Mouse (Mus musculus) limb, embryonic 15.5 days (tissue): ENCODE measurements around the gene Kbtbd7. TPM values are rescaled to one million over a fixed set of nuclear protein-coding genes. Genes with fewer than 3 reads are reported as not detected.

Experiments used
- ATAC-seq: fragments of 200-750 bp; cut with Nextera tagmentation; 2 replicates; pipeline ENCODE4 v1.8.0; 2017; ENCODE audit warnings: low read depth, moderate TSS enrichment; ENCODE audit not compliant: insufficient number of reproducible peaks, low FRiP score, low TSS enrichment
- H3K27ac ChIP-seq: fragments of 300-500 bp; sonication (generic); 2 replicates; pipeline ENCODE4 v1.5.1; 2015; ENCODE audit warnings: moderate library complexity, mild to moderate bottlenecking, inconsistent platforms
- H3K27me3 ChIP-seq: fragments of 300-500 bp; sonication (generic); 2 replicates; pipeline ENCODE4 v1.6.1; 2015; ENCODE audit warnings: inconsistent platforms
- H3K36me3 ChIP-seq: fragments of 300-500 bp; sonication (generic); 2 replicates; pipeline ENCODE4 v1.6.1; 2015; ENCODE audit warnings: inconsistent platforms
- H3K4me1 ChIP-seq: fragments of 300-500 bp; sonication (generic); 2 replicates; pipeline ENCODE4 v1.6.1; 2015; ENCODE audit warnings: inconsistent platforms
- H3K4me2 ChIP-seq: fragments of 300-500 bp; sonication (generic); 2 replicates; pipeline ENCODE4 v1.6.1; 2015; ENCODE audit warnings: mild to moderate bottlenecking, inconsistent platforms
- H3K4me3 ChIP-seq: fragments of 300-500 bp; sonication (generic); 2 replicates; pipeline ENCODE4 v1.5.1; 2015; ENCODE audit warnings: mild to moderate bottlenecking, inconsistent platforms
- H3K9ac ChIP-seq: fragments of 300-500 bp; sonication (generic); 2 replicates; pipeline ENCODE4 v1.6.1; 2015; ENCODE audit warnings: inconsistent platforms
- H3K9me3 ChIP-seq: fragments of 300-500 bp; sonication (generic); 2 replicates; pipeline ENCODE4 v1.6.1; 2016; ENCODE audit warnings: inconsistent platforms
- WGBS: fragments of 180-500 bp; shearing (Covaris S2); methylation state at CpG from one replicate; pipeline ENCODE4 v1.1.7; 2015; 5-methylcytosine and 5-hydroxymethylcytosine counted together
- polyA plus RNA-seq: library from polyadenylated mRNA; unstranded; fragments of >200 nt; fragmentation: Nextera tagmentation; extraction: Ambion mirVana; gene quantifications from 2 replicates; pipeline ENCODE4 v1.2.1, GENCODE M21; 2015

Gene Kbtbd7
- 11.7 and 12.3 TPM in 2 replicates for polyA plus RNA-seq

DNA sequence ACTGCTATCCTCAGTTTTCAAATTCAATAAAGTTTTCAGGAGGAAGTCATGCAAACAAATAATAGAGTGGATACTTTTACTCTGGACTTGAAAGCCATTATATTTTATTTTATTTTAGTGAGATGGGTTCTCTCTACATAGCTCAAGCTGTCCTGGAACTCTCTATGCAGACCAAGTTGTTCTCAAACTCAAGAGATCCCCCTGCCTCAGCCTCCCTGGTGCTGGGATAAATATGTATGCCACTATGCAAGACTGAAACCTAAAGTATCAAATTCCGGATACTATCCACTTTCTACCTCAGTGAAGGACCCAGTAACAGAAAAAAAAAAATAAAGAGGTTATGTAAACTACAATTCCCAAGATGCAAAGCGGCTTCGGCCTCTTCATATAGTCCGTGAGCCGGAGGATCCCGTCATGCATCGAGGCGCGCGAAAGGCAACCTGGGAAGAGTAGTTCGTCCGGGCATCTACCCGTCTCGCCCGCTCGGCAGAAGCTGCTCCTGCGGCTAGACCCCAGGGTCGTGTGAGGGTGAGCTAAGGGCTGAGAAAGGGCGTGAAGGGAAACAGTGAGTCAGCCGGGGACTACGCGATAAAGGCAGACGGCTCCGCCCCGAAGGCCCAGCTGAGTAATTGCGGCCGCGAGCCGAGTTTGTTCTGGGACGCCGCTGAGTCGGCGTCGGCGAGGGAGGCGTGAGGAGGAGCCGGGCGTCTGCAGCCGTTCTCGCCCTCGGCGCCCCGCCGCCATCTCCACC, at the start of gene Kbtbd7:
Kbtbd7 (plus strand) TSS at position 533 of the 751 bp plus-strand sequence.
- ATAC-seq = peak; percentile 97

DNA sequence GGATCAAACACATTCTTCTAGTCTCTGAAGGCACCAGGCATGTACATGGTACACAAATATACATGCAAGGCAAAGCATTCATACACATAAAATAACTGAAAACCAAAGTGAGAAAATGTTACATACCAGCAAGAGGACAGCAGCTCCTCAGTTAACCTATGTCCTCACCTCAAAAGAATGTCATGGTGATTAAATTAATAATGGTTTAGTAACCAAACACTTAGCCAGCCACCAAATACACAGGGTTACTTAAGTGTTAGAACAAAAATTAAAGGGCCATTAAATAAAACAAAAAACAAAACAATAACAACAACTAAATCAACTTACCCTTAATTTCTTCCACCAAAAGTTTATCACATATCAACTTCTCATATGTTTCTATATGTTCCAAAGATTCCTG, 49.3 kb upstream of the Kbtbd7 start:
- H3K9me3 ChIP-seq = no peaks in the 10 kb centered on the region
- H3K4me1 ChIP-seq = no peaks in the 10 kb centered on the region
- H3K27me3 ChIP-seq = no peaks in the 10 kb centered on the region

More for the DNA sequence above, at the start of gene Kbtbd7:
- Histone ChIP-seq H3K27me3 (no peaks in the 10 kb centered on the region), H3K36me3 (peaks cover 9% of the 10 kb centered on the region), H3K4me1 (no peaks in the 10 kb centered on the region), H3K9ac (peak within 1 kb of the TSS; percentile 40; the same call in 1 of the 2 replicates), H3K4me2 (peak within 1 kb of the TSS; percentile 43), H3K27ac (peak within 1 kb of the TSS; percentile 87), H3K4me3 (peak within 1 kb of the TSS; percentile 53), H3K9me3 (0 out of 2 replicates have a peak, but pooled peaks cover 6% of the 10 kb centered on the region)
- under 1% methylated on average over 40 of the region's 44 CpGs for WGBS

DNA sequence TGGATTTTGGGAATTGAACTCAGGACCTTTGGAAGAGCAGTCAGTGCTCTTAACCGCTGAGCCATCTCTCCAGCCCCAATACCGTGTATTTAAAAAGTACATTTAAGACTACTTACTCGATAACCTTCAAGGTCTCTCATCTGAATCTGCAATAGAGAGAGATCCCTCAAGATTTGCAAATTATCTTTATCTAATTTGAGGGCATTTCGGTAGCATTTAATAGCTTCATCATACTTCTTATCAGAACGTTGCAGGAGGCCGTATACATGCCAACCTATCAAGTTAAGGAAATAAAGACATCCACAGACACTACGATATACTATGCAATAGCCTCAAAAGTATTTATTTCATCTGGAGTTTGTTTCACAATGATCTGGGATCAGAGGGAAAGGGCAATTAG, 43.2 kb upstream of the Kbtbd7 start:
- Histone ChIP-seq H3K4me2 (no peak overlapping the region), H3K4me3 (no peak overlapping the region), H3K27me3 (no peaks in the 10 kb centered on the region), H3K27ac (no peak overlapping the region), H3K4me1 (no peaks in the 10 kb centered on the region), H3K36me3 (peaks cover 25% of the 10 kb centered on the region), H3K9me3 (no peaks in the 10 kb centered on the region), H3K9ac (no peak overlapping the region)
- 93% methylated on average over 7 of the region's 7 CpGs for WGBS
- ATAC-seq = no peak

More for the DNA sequence above, 49.3 kb upstream of the Kbtbd7 start:
- Histone ChIP-seq H3K36me3 (peaks cover 16% of the 10 kb centered on the region), H3K4me3 (no peak overlapping the region), H3K27ac (no peak overlapping the region), H3K4me2 (no peak overlapping the region), H3K9ac (no peak overlapping the region)
- no peak for ATAC-seq

DNA sequence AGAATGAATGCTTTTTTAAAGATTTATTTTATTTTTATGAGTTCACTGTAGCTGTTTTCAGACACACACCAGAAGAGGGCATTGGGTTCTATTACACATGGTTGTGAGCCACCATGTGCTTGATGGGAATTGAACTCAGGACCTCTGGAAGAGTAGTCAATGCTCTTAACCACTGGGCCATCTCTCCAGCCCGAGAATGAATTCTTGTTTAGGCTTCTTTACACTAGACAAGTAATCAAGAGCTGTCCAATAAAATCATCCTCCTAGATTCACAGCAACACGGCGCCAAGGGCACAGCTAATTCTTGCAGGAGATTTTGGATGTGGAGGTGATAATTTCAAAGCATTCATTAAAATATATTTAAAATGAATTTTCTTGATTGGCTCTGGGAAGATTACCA, 38.0 kb upstream of the Kbtbd7 start:
- H3K9ac ChIP-seq = no peak overlapping the region
- no peaks in the 10 kb centered on the region for H3K9me3 ChIP-seq
- H3K4me1 ChIP-seq = peaks cover 7% of the 10 kb centered on the region
- H3K4me2 ChIP-seq = no peak overlapping the region
- H3K4me3 ChIP-seq = no peak overlapping the region
- no peak overlapping the region for H3K27ac ChIP-seq
- H3K36me3 ChIP-seq = peaks cover 7% of the 10 kb centered on the region; the same call in 1 of the 2 replicates
- H3K27me3 ChIP-seq = no peaks in the 10 kb centered on the region
- WGBS = 88% methylated on average over 3 of the region's 3 CpGs
- no peak for ATAC-seq

DNA sequence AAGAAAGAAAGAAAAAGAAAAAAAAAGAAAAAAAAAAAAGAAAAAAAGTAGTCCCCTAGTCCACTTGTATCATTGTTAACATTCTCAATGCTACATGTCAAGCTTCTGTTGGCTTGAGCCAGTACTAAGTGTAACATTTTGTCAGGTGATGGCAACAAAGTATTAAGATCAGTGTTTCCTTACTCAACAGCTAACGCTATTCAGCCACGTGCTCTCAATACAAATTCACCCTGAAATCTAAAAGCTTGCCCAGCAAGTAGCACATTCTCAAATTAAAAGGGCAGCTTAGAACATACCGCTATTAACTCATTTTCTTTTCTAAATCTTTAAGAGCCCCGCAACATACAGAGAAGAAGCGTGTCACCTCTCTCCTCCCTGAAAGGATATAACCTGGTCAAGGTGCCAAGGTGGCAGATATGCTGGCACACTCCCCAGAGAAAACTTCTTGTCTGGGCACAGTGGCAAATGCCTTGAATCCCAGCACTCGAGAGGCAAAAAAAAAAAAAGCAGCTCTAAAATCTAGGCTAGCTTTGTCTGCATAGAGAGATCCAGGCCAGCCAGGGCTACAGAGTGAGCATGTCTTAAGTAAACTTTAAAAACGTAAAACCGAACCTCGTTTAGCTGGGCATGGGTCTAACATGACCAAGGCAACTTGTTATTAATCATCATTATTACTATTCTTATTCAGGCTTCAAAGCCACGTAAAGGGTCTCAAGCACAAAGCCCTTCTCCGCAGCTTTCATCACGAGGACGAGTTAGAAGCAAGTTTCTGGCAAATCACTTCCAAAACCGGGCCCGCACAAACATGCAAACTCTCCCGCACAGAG, 36.7 kb upstream of the Kbtbd7 start:
- ATAC-seq = no peak
- 1% methylated on average over 16 of the region's 16 CpGs for WGBS
- peak overlapping the region; percentile 61 for H3K4me2 ChIP-seq

DNA sequence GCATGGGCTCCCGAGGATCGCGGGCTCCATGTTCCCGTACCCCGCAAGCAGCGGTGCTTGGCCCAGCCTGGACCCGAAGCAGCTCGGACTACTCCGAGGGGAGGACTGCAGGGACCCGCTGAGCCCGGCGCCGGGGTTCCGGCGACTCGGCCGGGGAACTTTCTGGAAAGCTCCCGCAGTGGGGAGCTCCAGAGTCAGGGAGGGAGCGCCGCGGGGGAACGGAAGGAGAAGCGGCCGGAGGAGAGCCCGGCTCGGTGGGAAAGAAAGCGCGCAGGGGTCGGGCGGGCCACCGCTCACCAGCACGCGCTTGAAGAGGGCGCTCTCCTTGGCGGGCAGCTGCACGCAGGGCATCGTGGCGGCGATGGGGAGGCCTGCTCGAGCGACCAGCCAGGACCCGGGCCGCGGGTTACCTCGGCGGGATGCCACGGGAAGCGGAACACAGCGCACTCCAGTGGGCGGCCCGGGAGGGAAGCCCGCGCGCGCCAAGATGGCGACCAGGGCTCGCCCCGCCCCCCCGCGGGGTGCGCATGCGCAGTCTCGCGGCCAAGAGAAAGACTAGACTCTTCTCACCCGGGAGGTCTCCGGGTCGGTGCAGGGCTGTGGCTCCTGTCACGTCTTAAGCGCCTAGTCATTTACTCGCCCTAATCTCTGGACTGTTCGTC, 35.9 kb upstream of the Kbtbd7 start, which contains the start of gene Naa16:
Naa16 (minus strand) TSS at position 514 of the 662 bp plus-strand sequence.
- H3K27me3 ChIP-seq = no peaks in the 10 kb centered on the region
- under 1% methylated on average over 69 of the region's 71 CpGs for WGBS
- peaks cover 7% of the 10 kb centered on the region for H3K4me1 ChIP-seq
- ATAC-seq = peak; percentile 92
- H3K36me3 ChIP-seq = 0 out of 2 replicates have a peak, but pooled peaks cover 5% of the 10 kb centered on the region
- no peaks in the 10 kb centered on the region for H3K9me3 ChIP-seq
- peak within 1 kb of the TSS; percentile 87 for H3K4me3 ChIP-seq
- H3K9ac ChIP-seq = peak within 1 kb of the TSS; percentile 90
- H3K27ac ChIP-seq = peak within 1 kb of the TSS; percentile 99
- peak within 1 kb of the TSS; percentile 61 for H3K4me2 ChIP-seq

More for the DNA sequence above, 36.7 kb upstream of the Kbtbd7 start:
- no peaks in the 10 kb centered on the region for H3K9me3 ChIP-seq
- H3K4me3 ChIP-seq = peak overlapping the region; percentile 87
- H3K4me1 ChIP-seq = peaks cover 7% of the 10 kb centered on the region
- peak overlapping the region; percentile 99 for H3K27ac ChIP-seq
- H3K36me3 ChIP-seq = peaks cover 7% of the 10 kb centered on the region; the same call in 1 of the 2 replicates
- H3K27me3 ChIP-seq = no peaks in the 10 kb centered on the region
- peak overlapping the region; percentile 90 for H3K9ac ChIP-seq

DNA sequence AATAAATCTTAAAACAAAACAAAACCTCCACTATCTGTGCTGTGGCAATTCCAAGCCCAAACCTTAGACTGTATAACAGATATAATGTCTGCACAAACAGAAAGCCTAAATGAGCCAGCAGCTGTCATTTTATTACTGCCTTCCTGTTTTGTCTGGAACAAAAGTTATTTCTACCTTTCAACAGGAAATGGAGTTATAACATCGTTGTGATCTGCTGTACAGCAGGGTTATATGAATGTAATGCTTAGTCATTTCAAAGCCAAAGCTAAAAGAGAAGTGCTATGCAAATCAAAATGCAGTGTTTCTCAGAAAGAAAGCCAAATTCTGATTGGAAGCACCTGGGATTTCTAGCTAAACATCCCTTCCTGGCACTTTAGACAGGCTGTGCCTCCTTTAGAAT, 33.0 kb upstream of the Kbtbd7 start:
- WGBS = 21% methylated on average over 1 of the region's 1 CpGs
- no peak overlapping the region for H3K9ac ChIP-seq
- no peaks in the 10 kb centered on the region for H3K36me3 ChIP-seq
- H3K27me3 ChIP-seq = no peaks in the 10 kb centered on the region
- no peak overlapping the region for H3K27ac ChIP-seq
- H3K4me1 ChIP-seq = peaks cover 8% of the 10 kb centered on the region
- H3K4me2 ChIP-seq = no peak overlapping the region
- H3K9me3 ChIP-seq = no peaks in the 10 kb centered on the region
- no peak overlapping the region for H3K4me3 ChIP-seq
- ATAC-seq = no peak

DNA sequence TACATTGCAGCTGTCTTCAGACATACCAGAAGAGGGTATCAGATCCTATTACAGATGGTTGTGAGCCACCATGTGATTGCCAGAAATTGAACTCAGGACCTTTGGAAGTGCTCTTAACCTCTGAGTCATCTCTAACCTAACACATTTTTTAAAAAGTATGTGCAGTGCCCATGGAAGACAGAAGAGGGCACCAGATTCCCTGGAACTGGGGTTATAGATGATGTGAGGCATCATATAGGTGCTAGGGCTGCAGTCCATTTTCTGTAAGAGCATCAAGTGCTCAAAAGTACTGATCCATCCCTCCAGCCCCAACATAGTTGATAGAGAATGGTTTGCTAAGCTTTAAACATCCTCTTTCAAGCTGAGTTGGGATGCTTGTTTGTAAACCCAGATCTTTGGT, 31.7 kb upstream of the Kbtbd7 start:
- no peak overlapping the region for H3K4me3 ChIP-seq
- ATAC-seq = no peak
- no peaks in the 10 kb centered on the region for H3K9me3 ChIP-seq
- no peaks in the 10 kb centered on the region for H3K36me3 ChIP-seq
- H3K9ac ChIP-seq = no peak overlapping the region
- no peaks in the 10 kb centered on the region for H3K27me3 ChIP-seq
- H3K27ac ChIP-seq = no peak overlapping the region
- H3K4me2 ChIP-seq = no peak overlapping the region
- H3K4me1 ChIP-seq = 0 out of 2 replicates have a peak, but pooled peaks cover 4% of the 10 kb centered on the region

DNA sequence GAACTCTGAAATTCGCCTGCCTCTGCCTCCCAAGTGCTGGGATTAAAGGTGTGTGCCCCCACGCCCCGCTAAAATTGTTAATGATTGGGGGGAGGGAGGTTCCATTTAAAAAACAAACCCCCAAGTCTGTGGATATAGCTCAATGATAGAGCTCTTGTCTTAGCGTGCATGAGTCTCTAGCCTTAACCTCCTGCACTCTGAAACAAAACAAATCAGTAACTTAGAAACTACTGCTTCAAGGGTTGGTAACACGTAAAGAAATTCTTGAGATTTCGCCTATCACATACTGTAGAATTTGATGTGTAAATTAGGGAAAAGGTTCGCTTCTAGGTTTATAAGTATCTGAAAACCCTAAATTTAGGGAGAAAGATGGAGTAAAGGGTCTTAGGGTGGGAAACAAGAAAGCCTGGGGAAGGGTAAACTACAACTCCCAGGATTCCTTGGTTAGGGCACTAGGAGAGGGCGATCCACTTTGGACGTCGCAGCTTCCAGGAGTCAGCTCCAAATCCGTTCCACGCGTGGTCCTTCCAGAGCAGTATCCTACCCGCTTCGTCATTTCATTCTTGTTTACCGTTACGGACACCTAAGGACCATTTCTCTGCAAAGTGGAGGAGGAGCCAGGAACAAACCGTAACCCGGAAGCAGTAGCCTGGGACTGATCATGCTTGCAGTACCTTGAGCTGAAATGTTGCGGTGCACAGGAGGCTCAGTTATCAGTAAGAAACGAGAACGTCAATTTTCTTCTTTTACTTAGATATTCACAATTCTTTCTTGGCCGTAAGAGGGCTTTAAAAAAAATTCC, 28.8 kb upstream of the Kbtbd7 start, which contains the start of gene Mtrf1:
Mtrf1 (plus strand) TSS at position 452 of the 802 bp plus-strand sequence.
- Histone ChIP-seq H3K9ac (peak within 1 kb of the TSS; percentile 44; the same call in 1 of the 2 replicates), H3K9me3 (no peaks in the 10 kb centered on the region), H3K36me3 (peaks cover 14% of the 10 kb centered on the region; the same call in 1 of the 2 replicates), H3K4me2 (peak within 1 kb of the TSS; percentile 54), H3K27ac (peak within 1 kb of the TSS; percentile 95), H3K4me1 (0 out of 2 replicates have a peak, but pooled peaks cover 4% of the 10 kb centered on the region), H3K4me3 (peak within 1 kb of the TSS; percentile 61), H3K27me3 (no peaks in the 10 kb centered on the region)
- peak; percentile 81; the same call in 1 of the 2 replicates for ATAC-seq
- WGBS = 18% methylated on average over 23 of the region's 23 CpGs

DNA sequence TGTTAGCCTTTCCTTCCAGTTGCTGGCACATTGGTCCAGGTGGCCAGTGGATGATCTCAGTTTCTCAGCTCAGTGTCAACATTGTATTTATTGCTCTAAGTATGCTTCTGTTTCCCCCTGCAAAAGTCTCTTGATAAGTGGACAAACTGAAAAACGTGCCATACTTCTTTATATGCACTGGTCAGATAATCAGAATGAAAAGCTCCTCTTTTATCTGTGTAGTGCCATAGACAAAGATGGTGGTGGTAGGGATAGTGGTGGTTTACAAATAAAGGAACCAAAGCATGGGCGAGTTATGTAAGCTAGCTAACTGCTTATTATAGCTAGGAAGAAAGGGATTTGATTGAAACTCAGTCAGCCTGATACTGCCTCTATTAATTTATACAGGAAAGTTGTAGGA, 18.7 kb upstream of the Kbtbd7 start:
- ATAC-seq = no peak
- no peak overlapping the region for H3K4me2 ChIP-seq
- 79% methylated on average over 2 of the region's 2 CpGs for WGBS
- H3K27ac ChIP-seq = no peak overlapping the region
- no peaks in the 10 kb centered on the region for H3K27me3 ChIP-seq
- H3K9ac ChIP-seq = no peak overlapping the region
- H3K36me3 ChIP-seq = peaks cover 31% of the 10 kb centered on the region
- no peaks in the 10 kb centered on the region for H3K9me3 ChIP-seq
- H3K4me1 ChIP-seq = no peaks in the 10 kb centered on the region
- no peak overlapping the region for H3K4me3 ChIP-seq
